Mouse (Mus musculus) liver, embryonic 12.5 days (tissue): ENCODE results near the gene Wipi2. TPM values are rescaled to one million over a fixed set of nuclear protein-coding genes. Genes with fewer than 3 reads are reported as not detected.

Experiments
- ATAC-seq: fragments of 200-750 bp; cut with Nextera tagmentation; 2 replicates; pipeline ENCODE4 v1.8.0; 2017; ENCODE audit warnings: moderate number of reproducible peaks, mild to moderate bottlenecking, moderate library complexity
- H3K27ac ChIP-seq: fragments of 300-500 bp; sonication (generic); 2 replicates; pipeline ENCODE4 v1.5.1; 2016; ENCODE audit warnings: mild to moderate bottlenecking
- H3K27me3 ChIP-seq: fragments of 300-500 bp; sonication (generic); replicated peaks from 2 replicates; pipeline ENCODE4 v1.6.1; 2016; ENCODE audit warnings: mild to moderate bottlenecking, moderate library complexity
- H3K36me3 ChIP-seq: fragments of 300-500 bp; sonication (generic); 2 replicates; pipeline ENCODE4 v1.6.1; 2016; ENCODE audit warnings: mild to moderate bottlenecking, moderate library complexity
- H3K4me1 ChIP-seq: fragments of 300-500 bp; sonication (generic); 2 replicates; pipeline ENCODE4 v1.6.1; 2016
- H3K4me2 ChIP-seq: fragments of 300-500 bp; sonication (generic); 2 replicates; pipeline ENCODE4 v1.6.1; 2016; ENCODE audit warnings: mild to moderate bottlenecking, moderate library complexity
- H3K4me3 ChIP-seq: fragments of 300-500 bp; sonication (generic); 2 replicates; pipeline ENCODE4 v1.5.1; 2016; ENCODE audit warnings: mild to moderate bottlenecking, moderate library complexity
- H3K9ac ChIP-seq: fragments of 300-500 bp; sonication (generic); 2 replicates; pipeline ENCODE4 v1.6.1; 2016; ENCODE audit warnings: mild to moderate bottlenecking, moderate library complexity
- H3K9me3 ChIP-seq: fragments of 300-500 bp; sonication (generic); replicated peaks from 2 replicates; pipeline ENCODE4 v1.6.1; 2016; ENCODE audit warnings: mild to moderate bottlenecking, moderate library complexity
- WGBS: fragments of 180-500 bp; shearing (Covaris S2); methylation state at CpG from one replicate; pipeline ENCODE4 v1.1.7; 2016; ENCODE audit not compliant: insufficient replicate concordance; 5-methylcytosine and 5-hydroxymethylcytosine counted together
- polyA plus RNA-seq: library from polyadenylated mRNA; unstranded; fragments of >200 nt; fragmentation: Nextera tagmentation; extraction: Ambion mirVana; gene quantifications from 2 replicates; pipeline ENCODE4 v1.2.1, GENCODE M21; 2016

Gene Wipi2
- polyA plus RNA-seq, 1 experiment from 2014 or later = 50.1 TPM

DNA sequence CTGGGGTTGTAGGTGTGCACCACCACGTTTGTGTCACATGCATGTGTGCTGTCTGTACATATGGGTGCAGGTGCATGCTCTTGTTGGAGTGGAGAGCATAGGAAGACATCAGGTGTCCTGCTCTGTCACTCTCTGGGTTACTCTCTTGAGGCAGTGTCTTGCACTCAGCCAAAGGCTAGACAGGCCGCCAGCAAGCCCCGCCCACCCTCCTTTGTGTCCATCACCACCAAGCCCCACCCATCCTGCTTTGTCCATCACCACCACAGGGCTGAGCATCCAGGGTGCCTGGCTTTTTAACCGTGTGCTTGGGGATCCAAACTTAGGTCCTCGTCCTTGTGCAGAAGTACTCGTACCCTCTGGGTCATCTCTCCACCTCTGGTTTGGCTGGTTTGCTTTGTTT is 68.8 kb downstream of the Wipi2 start:
- Histone ChIP-seq H3K9me3 (no peaks in the 10 kb centered on the region), H3K4me1 (peaks cover 2% of the 10 kb centered on the region), H3K27ac (no peak overlapping the region), H3K4me2 (no peak overlapping the region), H3K36me3 (no peaks in the 10 kb centered on the region), H3K27me3 (peaks cover 60% of the 10 kb centered on the region), H3K4me3 (no peak overlapping the region), H3K9ac (no peak overlapping the region)
- ATAC-seq = no peak
- 25% methylated on average over 6 of the region's 6 CpGs for WGBS

DNA sequence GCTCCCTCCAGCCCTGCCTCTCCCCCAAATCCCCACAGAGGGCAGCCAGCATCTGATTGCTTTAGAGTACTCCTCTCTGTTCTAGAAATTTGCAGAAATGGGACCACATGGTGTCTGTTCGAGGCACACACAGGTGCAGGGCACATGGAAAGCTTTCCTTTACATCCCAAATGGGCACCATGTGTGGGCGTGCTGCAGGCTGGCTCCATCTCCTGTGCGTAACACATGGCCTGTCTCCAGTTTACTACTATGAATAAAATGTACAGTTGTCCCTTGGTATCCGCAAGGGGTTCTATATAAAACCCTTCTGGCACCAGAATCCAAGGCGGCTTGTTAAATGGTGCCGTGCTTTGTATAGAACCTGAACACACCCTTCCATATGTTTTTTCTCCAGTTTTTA is 69.4 kb downstream of the Wipi2 start:
- Histone ChIP-seq H3K9me3 (no peaks in the 10 kb centered on the region), H3K4me3 (no peak overlapping the region), H3K9ac (no peak overlapping the region), H3K4me2 (no peak overlapping the region), H3K27me3 (peaks cover 66% of the 10 kb centered on the region), H3K36me3 (no peaks in the 10 kb centered on the region), H3K27ac (no peak overlapping the region), H3K4me1 (peaks cover 8% of the 10 kb centered on the region)
- ATAC-seq = no peak
- whole genome bisulfite sequencing = 72% methylated on average over 6 of the region's 6 CpGs

DNA sequence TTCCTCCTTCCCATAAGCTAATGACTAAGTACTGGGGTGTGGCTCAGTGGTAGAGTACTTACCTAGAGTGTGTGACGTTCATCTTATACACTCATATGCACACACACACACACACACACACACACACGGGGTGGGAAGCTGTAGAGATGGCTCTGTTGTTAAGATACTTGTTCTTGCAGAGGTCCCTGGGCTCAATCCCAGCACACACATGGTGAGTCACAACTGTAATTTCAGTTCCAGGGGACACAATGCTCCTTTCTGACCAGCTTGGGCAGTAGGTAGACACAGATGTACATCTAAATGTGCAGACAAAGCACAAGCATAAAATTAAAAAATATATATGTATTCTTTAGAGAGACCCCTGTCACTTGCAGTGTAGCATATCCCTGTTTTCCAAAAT is 70.2 kb downstream of the Wipi2 start:
- Histone ChIP-seq H3K4me3 (no peak overlapping the region), H3K27me3 (peaks cover 71% of the 10 kb centered on the region), H3K4me1 (peaks cover 17% of the 10 kb centered on the region), H3K4me2 (no peak overlapping the region), H3K36me3 (no peaks in the 10 kb centered on the region), H3K27ac (no peak overlapping the region), H3K9me3 (no peaks in the 10 kb centered on the region), H3K9ac (no peak overlapping the region)
- no peak for ATAC-seq
- 49% methylated on average over 2 of the region's 2 CpGs for WGBS

DNA sequence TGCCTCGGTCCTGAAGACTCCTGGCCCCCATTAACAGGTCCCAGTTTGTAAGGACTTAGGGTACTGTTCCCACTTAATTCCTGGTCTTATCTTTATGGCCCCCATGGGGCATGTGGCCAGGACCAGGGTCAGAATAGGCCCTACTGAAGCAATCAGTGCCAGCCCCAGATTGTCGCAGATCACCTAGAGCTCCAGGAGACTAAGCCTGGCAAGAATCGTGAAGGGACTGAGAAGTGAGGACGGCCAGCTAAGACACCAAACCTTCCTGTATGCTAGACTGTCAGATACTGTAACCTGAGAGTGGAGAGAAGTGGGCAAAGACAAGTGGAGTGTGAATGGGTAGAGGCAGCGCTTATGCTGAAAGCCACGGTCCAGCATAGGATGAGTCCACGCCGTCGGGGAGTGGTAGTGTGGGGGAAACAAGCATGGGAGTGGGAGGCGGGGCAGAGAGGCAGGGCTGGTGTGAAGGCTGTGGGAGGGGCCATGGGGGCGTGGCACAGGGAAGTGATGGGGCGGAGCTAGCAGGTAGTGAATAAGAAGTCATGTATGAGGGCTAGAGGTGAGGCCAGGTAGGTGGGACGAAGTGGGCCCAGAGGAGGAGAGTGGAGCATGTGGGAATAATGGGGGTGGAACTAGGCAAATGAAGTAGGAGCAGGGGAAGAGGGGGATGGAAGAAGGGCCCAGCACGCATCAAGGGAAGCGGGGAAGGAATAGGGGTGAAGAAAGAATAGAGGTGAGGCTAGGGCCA is 73.5 kb downstream of the Wipi2 start:
- Histone ChIP-seq H3K9me3 (no peaks in the 10 kb centered on the region), H3K4me1 (peaks cover 17% of the 10 kb centered on the region), H3K27ac (no peak overlapping the region), H3K27me3 (peaks cover 80% of the 10 kb centered on the region), H3K4me3 (peak overlapping the region; percentile 57; the same call in 1 of the 2 replicates), H3K36me3 (no peaks in the 10 kb centered on the region), H3K9ac (no peak overlapping the region), H3K4me2 (peak overlapping the region; percentile 83)
- peak; percentile 45 for ATAC-seq
- 11% methylated on average over 15 of the region's 15 CpGs for WGBS

DNA sequence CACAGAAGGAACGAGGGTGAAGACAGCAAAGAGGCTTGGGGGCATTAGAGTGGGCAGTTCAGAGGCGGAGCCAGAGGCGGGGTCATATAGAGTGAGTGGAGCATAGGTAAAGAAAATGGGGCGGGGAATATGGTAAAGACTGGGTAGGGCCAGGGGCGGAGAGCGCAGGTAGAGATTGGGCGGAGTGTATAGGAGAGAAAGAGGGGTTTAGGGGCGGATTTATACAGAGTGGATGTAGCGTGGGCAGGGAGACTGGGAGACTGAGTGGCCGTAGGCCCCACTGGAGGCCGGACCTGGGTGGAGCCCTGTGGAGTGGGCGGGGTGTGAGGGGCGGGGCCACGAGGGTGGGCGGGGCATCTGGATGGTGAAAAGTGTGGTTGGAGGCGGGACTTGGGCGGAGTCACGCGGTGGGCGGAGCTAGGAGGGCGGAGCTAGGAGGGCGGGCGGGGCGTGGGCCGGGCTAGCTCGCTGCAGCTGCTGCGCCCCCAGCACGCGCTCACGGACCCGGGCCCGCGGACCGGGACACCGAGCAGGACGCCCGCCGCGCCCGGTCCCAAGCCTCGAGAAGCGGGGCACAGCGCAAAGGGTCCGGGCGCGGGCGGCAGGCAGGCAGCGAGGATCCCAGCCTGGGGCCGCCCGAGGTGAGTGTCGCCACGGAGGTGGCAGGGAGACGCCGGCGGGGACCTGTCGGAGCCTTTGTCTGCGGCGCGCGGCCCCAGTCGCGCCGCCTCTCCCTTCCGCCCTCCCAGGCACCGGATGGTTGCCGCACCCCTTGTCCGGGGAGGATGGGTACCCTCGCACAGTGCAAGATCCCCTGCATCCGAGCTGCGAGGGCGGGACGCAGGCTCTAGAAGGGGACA is 74.4 kb downstream of the Wipi2 start:
- Histone ChIP-seq H3K36me3 (no peaks in the 10 kb centered on the region), H3K9ac (no peak overlapping the region; the same call in 1 of the 2 replicates), H3K27ac (no peak overlapping the region), H3K4me1 (peaks cover 17% of the 10 kb centered on the region), H3K9me3 (no peaks in the 10 kb centered on the region), H3K4me3 (peak overlapping the region; percentile 57), H3K4me2 (peak overlapping the region; percentile 83), H3K27me3 (peaks cover 74% of the 10 kb centered on the region)
- ATAC-seq = peak; percentile 68
- 1% methylated on average over 62 of the region's 72 CpGs for WGBS

DNA sequence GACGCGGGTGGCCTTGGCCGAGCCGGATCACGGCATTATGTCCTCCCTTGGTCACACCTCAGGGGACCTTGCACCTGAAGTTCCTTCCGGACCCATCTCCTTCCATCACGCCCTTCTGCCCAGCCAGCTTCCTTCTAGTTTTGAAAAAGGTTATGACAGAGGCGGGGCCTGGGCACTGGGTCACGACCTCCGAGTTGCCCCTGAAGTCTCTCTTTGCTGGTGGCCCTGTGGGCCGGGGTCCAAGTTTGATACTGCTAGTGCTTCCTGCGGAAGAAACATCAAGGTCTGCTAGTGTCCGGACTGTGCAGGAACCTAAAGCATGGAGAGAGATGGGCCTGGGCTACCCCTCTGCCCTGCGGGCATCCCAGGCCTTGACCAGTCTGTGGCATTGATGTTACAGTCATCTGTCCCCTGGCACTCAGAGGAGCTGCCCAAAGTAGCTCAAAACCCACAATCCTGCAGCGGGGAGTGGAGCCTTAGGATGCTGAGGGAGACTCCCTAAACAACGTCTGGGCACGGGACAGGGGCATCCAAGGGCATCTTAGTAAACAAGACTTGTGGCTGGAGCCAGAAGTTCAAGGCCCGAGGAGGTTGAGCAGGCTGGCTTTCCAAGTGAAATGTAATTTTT is 75.1 kb downstream of the Wipi2 start:
- Histone ChIP-seq H3K9me3 (no peaks in the 10 kb centered on the region), H3K4me3 (peak overlapping the region; percentile 57), H3K4me2 (peak overlapping the region; percentile 83), H3K36me3 (no peaks in the 10 kb centered on the region), H3K27ac (no peak overlapping the region), H3K9ac (no peak overlapping the region), H3K4me1 (peaks cover 17% of the 10 kb centered on the region), H3K27me3 (peaks cover 70% of the 10 kb centered on the region)
- WGBS = 26% methylated on average over 18 of the region's 18 CpGs
- no peak for ATAC-seq

DNA sequence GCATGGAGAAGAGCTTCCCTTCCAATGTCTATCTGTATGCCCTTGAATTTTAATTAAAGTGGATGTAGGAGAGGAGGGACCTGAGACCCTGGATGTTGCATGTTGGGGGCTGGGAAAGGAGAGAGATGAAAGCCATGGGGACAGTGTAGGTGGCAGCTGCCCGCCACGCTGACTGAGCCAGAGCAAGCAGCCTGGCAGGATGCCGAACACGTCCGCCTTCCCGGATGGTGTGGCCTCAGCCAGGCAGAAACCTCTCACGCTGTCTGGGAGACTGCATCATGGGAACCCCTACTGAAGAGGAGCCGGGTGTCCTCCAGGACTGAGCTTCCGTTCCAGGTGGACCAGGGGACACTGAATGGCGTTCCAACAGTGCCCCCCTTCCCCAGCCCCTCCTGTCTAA is 76.1 kb downstream of the Wipi2 start:
- WGBS = 72% methylated on average over 10 of the region's 10 CpGs
- no peak overlapping the region for H3K4me3 ChIP-seq
- H3K36me3 ChIP-seq = no peaks in the 10 kb centered on the region
- peaks cover 63% of the 10 kb centered on the region for H3K27me3 ChIP-seq
- peaks cover 17% of the 10 kb centered on the region for H3K4me1 ChIP-seq
- no peaks in the 10 kb centered on the region for H3K9me3 ChIP-seq
- H3K27ac ChIP-seq = no peak overlapping the region
- H3K9ac ChIP-seq = no peak overlapping the region
- no peak overlapping the region for H3K4me2 ChIP-seq
- ATAC-seq = no peak

DNA sequence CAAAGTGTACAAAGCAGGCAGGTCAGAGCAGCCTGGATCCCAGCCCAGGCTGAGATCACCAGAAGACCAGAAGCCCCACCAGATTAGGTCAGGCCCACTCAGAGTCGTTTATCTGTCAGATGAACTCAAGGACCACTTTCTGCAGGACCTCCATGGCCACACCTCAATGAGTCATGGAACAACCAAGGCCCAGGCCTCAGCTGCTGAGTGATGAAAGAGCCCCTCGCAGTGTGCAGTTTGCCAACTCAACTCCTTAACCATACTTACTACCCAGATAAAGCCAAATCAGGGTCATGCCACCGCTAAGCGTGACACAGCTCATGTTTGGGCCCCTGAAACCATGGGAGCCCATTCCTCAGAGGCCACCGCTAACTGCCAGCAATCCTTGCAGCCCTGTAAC is 80.2 kb downstream of the Wipi2 start:
- WGBS = 64% methylated on average over 5 of the region's 5 CpGs
- Histone ChIP-seq H3K9me3 (peaks cover 10% of the 10 kb centered on the region), H3K36me3 (no peaks in the 10 kb centered on the region), H3K27me3 (peaks cover 24% of the 10 kb centered on the region), H3K4me1 (peaks cover under 1% of the 10 kb centered on the region), H3K27ac (no peak overlapping the region), H3K4me3 (no peak overlapping the region), H3K9ac (no peak overlapping the region), H3K4me2 (no peak overlapping the region)
- ATAC-seq = no peak

DNA sequence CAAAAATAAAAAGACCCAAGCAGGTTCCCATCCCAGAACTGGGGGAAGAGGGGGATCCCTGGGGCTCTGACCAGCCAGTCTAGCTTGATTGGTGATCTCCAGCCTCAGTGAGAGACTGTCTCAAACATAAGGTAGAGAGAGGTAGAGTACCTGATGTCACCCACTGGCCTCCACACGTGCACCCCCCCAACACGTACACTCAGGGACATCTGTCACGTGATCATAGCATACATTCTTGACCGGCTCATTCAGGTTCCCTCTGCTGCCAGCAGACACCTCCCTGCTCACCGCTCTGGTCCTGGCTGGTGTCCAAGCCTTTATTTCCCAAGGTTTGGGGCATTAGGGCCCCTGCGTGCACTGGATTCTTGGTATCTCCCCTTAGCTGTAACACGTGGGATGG is 81.9 kb downstream of the Wipi2 start:
- no peak for ATAC-seq
- Histone ChIP-seq H3K4me3 (no peak overlapping the region), H3K9me3 (peaks cover 11% of the 10 kb centered on the region), H3K9ac (no peak overlapping the region), H3K27ac (no peak overlapping the region), H3K4me2 (no peak overlapping the region), H3K27me3 (peaks cover 6% of the 10 kb centered on the region), H3K36me3 (no peaks in the 10 kb centered on the region), H3K4me1 (no peaks in the 10 kb centered on the region)
- WGBS = 72% methylated on average over 7 of the region's 7 CpGs

DNA sequence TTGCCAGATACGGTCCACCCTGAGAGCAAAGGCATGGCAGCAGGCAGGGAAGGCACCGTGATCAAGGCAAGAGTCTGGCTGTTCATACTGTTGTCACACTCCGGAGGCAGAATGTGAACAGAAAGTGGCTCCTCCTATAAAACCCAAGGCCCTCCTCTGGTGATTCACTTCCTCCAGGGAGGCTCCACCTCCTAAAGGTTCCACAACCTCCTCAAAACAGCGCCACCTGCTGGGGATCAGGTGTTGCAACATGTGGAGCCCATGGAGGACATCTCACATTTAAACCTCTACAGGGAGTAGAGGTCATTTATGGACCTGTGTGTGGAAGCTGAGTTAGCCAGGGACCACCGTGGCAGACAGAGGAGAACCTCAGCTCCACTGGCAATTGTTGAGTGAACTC is 84.9 kb downstream of the Wipi2 start:
- Histone ChIP-seq H3K4me3 (no peak overlapping the region), H3K27ac (no peak overlapping the region), H3K4me2 (no peak overlapping the region), H3K9me3 (peaks cover 11% of the 10 kb centered on the region), H3K27me3 (peaks cover 19% of the 10 kb centered on the region; the same call in 1 of the 2 replicates), H3K36me3 (no peaks in the 10 kb centered on the region), H3K9ac (no peak overlapping the region), H3K4me1 (no peaks in the 10 kb centered on the region)
- no peak for ATAC-seq
- 66% methylated on average over 5 of the region's 5 CpGs for WGBS

DNA sequence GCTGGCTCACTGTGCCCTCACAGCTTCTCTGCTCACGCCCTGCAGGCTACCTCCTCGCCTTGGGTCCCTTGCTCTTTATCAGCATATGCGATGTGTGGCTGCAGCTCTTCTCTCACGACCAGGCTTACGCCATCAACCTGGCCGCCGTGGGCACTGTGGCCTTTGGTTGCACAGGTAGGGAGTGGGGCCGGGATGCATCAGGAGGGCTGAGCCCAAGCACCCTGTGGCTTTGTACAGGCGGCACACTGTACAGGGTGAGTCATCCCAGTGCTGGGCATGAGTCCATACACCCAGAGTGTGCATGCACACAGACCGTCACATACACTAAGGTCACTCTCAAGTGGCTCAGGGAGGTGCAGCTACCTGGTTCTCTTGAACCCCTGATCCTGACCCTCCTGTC is 86.5 kb downstream of the Wipi2 start:
- no peaks in the 10 kb centered on the region for H3K36me3 ChIP-seq
- no peak overlapping the region for H3K4me3 ChIP-seq
- H3K4me1 ChIP-seq = no peaks in the 10 kb centered on the region
- WGBS = 67% methylated on average over 10 of the region's 10 CpGs
- H3K27ac ChIP-seq = no peak overlapping the region
- H3K4me2 ChIP-seq = no peak overlapping the region
- no peak overlapping the region for H3K9ac ChIP-seq
- H3K27me3 ChIP-seq = peaks cover 22% of the 10 kb centered on the region; the same call in 1 of the 2 replicates
- ATAC-seq = no peak
- peaks cover 11% of the 10 kb centered on the region for H3K9me3 ChIP-seq

DNA sequence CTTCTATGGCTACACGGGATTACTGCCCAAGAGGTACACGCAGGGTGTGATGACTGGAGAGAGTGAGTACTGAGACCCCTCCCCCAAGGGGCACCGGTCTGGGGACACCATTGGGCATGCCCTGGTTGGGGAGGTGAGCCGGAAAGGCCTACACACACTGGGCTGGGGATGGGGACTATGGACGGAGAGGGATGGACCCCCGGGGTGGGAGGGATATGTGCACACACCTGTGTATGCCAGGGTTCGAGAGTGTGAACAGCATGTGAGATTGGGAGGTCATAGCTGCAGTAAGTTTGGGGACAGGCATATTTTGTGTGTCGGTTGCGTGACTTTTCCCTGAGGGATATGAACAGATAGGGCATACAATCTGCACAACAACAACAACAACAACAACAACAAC is 87.6 kb downstream of the Wipi2 start:
- Histone ChIP-seq H3K4me1 (no peaks in the 10 kb centered on the region), H3K4me3 (no peak overlapping the region), H3K27me3 (peaks cover 28% of the 10 kb centered on the region; the same call in 1 of the 2 replicates), H3K27ac (no peak overlapping the region), H3K4me2 (no peak overlapping the region), H3K9ac (no peak overlapping the region), H3K36me3 (no peaks in the 10 kb centered on the region), H3K9me3 (peaks cover 11% of the 10 kb centered on the region)
- 72% methylated on average over 9 of the region's 9 CpGs for WGBS
- no peak for ATAC-seq
